22 mouse cellular contexts compared by ENCODE assay signal in the genomic region with DNA sequence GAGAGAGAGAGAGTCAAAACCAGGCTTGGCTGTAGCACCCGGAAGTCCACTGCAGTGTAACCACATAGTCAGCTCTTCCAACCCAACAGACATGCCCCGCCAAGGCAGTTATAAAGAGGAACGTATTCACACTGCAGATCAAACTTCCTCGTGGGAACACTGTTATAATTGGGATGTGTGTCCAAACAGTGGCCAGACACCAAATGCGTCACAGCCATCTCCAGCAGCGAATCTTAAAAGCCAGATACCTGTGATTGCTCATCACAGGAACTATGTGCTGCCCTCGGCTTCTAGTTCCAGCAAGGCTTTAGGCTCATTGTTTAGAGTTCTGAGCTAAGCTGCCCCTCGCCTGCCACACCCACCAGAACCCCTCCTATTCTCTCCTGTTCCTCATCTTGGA. TPM values are rescaled to one million over a fixed set of nuclear protein-coding genes. Genes with fewer than 3 reads are reported as not detected.
A peak's percentile ranks its signal among the peaks of the same experiment; 100 is the strongest.
DNase-seq lines count a peak whose midpoint lies in the region; TF ChIP-seq lines count a peak whose summit lies in the region.
"Had no signal": no experiment of that assay in that cellular context is flagged by ENCODE, and none has a peak within 500 bp of the region (broad histone marks: within the 10 kb centered on the region; RNA-seq: fewer than 3 reads in every experiment).

No protein-coding gene starts in this region.

- intact Hi-C loops in left cerebral cortex, adult 2 months (cut with DNase I) = no loop called here
- intact Hi-C loops in left cerebral cortex, postnatal 14 days (cut with DNase I) = loop anchor here (5.0 kb wide), 1 partner anchor 140 kb away; no protein-coding TSS in a partner anchor

- H3K27ac ChIP-seq in left cerebral cortex, adult 2 months = peak overlapping the region; percentile 29
- H3K27ac ChIP-seq: embryonic facial prominence, embryonic 13.5 days; forebrain, embryonic 13.5 days; heart, embryonic 15.5 days; hindbrain, embryonic 14.5 days; intestine, embryonic 15.5 days had no signal

- H3K4me3 ChIP-seq in left cerebral cortex, adult 2 months = no peak overlapping the region
- H3K4me3 ChIP-seq: embryonic facial prominence, embryonic 13.5 days; forebrain, embryonic 13.5 days; heart, embryonic 15.5 days; intestine, embryonic 15.5 days had no signal

- DNase-seq in left cerebral cortex, adult 2 months (ENCODE audit: extremely low spot score in 1 of 2, low spot score in 2 of 2) = no peak
- no peak for DNase-seq in left cerebral cortex, postnatal 14 days (ENCODE audit: low spot score in 2 of 2)
- DNase-seq in 416B (ENCODE audit: low read depth) (peak; percentile 15), liver (no peak)
- DNase-seq in Muller cell, postnatal 12 days (ENCODE audit: inconsistent ontology term) = peak; percentile 16
- no peak for DNase-seq in kidney, adult 9 months
- no peak for DNase-seq in layer of hippocampus, postnatal 36 days
- DNase-seq: adrenal gland, postnatal 14 days; cerebellum, adult 18-20 months; cerebellum, adult 9-11 months; cerebellum, postnatal 36 days; forebrain, postnatal 0 days; gastrocnemius, postnatal 36 days; heart, adult 11 months; heart, postnatal 14 days had no signal

- no peak for TF ChIP-seq CTCF in left cerebral cortex, adult 2 months (IDR thresholded peaks at IDR 0.05)

RNA-seq across cellular contexts. Expression of gene Pla2g2c, which starts 22.1 kb away (rescaled TPM):
- total RNA-seq in left cerebral cortex, adult 2 months (2021) = not detected
- under 1 TPM in 1 of 2 experiments, not detected in 1; 0.22 TPM for total RNA-seq in left cerebral cortex, postnatal 14 days (2021)
- total RNA-seq in layer of hippocampus, postnatal 36 days (2021) = under 1 TPM; 0.10 to 0.22 TPM
- total RNA-seq: adrenal gland, postnatal 14 days; gastrocnemius, adult 18-20 months; gastrocnemius, postnatal 36 days; heart, postnatal 14 days; hematopoietic stem cell, adult 5-6 weeks had no signal

RNA-seq across cellular contexts. Expression of gene Ubxn10, which starts 34.4 kb away (rescaled TPM):
- 1 to 10 TPM; 1.4 to 1.5 TPM for total RNA-seq in left cerebral cortex, adult 2 months (2021)
- total RNA-seq in left cerebral cortex, postnatal 14 days (2021) = under 1 TPM; 0.88 to 0.99 TPM
- 1 to 10 TPM in 1 of 2 experiments, under 1 TPM in 1; 0.80 to 1.2 TPM for total RNA-seq in layer of hippocampus, postnatal 36 days (2021)
- total RNA-seq: hematopoietic stem cell, adult 5-6 weeks had no signal

RNA-seq across cellular contexts. Expression of gene Pla2g2f, which starts 54.9 kb away (rescaled TPM):
- not detected for total RNA-seq in left cerebral cortex, adult 2 months (2021)
- total RNA-seq in left cerebral cortex, postnatal 14 days (2021) = under 1 TPM; 0.21 to 0.29 TPM
- 1 to 10 TPM; 1.2 to 1.9 TPM for total RNA-seq in layer of hippocampus, postnatal 36 days (2021)
- total RNA-seq: forebrain, postnatal 0 days; gastrocnemius, postnatal 36 days; hematopoietic stem cell, adult 5-6 weeks had no signal

Comparison
In these comparisons a context has a peak if more than half of its experiments do, and no peak if none do; other contexts are left out.
1. DNase-seq: peak in 416B (single experiment) and Muller cell, postnatal 12 days (single experiment); none in left cerebral cortex, adult 2 months (0 of 2), left cerebral cortex, postnatal 14 days (0 of 2), liver (single experiment), kidney, adult 9 months (single experiment) and layer of hippocampus, postnatal 36 days (0 of 2).